ENCODE assay signal across 11 mouse cellular contexts in genomic region chr12:104002569-104003237, GRCm38 (mm10). TPM values are rescaled to one million over a fixed set of nuclear protein-coding genes. Genes with fewer than 3 reads are reported as not detected.
DNase-seq lines count a peak whose midpoint lies in the region; ATAC-seq and TF ChIP-seq lines count a peak whose summit lies in the region.
"Had no signal": no experiment of that assay in that cellular context is flagged by ENCODE, and none has a peak within 500 bp of the region (broad histone marks: within the 10 kb centered on the region; RNA-seq: fewer than 3 reads in every experiment).

No protein-coding gene starts in this region.

- no peaks in the 10 kb centered on the region for H3K4me1 ChIP-seq in midbrain, embryonic 14.5 days (ENCODE audit: control insufficient read depth, insufficient read depth, low read length)
- no peaks in the 10 kb centered on the region for H3K4me1 ChIP-seq in midbrain, postnatal 0 days (ENCODE audit: insufficient read depth, low read length)
- peaks cover 20% of the 10 kb centered on the region for H3K4me1 ChIP-seq in heart, embryonic 15.5 days (replicated peaks)

- 84% methylated on average over 10 of the region's 10 CpGs for WGBS in midbrain, embryonic 14.5 days
- WGBS in midbrain, postnatal 0 days: 79% methylated on average over 10 of the region's 10 CpGs
- 34% methylated on average over 10 of the region's 10 CpGs for WGBS in heart, embryonic 15.5 days

- TF ChIP-seq CTCF in midbrain, postnatal 0 days (IDR thresholded peaks at IDR 0.05): no peak

- H3K4me2 ChIP-seq in midbrain, embryonic 14.5 days (ENCODE audit: low read length): no peak overlapping the region
- no peak overlapping the region for H3K4me2 ChIP-seq in midbrain, postnatal 0 days (ENCODE audit: low read depth, low read length, poor library complexity, severe bottlenecking)
- H3K4me2 ChIP-seq in heart, embryonic 15.5 days: peak overlapping the region; percentile 0; the same call in 1 of the 2 replicates

- H3K27me3 ChIP-seq in midbrain, embryonic 14.5 days (ENCODE audit: control insufficient read depth, insufficient read depth, low read length): no peaks in the 10 kb centered on the region
- H3K27me3 ChIP-seq in midbrain, postnatal 0 days (ENCODE audit: insufficient read depth, low read length): no peaks in the 10 kb centered on the region
- H3K27me3 ChIP-seq in heart, embryonic 15.5 days: peaks cover 14% of the 10 kb centered on the region

- H3K4me3 ChIP-seq in midbrain, embryonic 14.5 days (replicated peaks; ENCODE audit: low read depth, low read length): no peak overlapping the region
- H3K4me3 ChIP-seq in midbrain, postnatal 0 days (ENCODE audit: low read depth, low read length): no peak overlapping the region
- no peak overlapping the region for H3K4me3 ChIP-seq in heart, embryonic 15.5 days

- H3K9ac ChIP-seq in midbrain, embryonic 14.5 days (replicated peaks; ENCODE audit: low read length): no peak overlapping the region
- no peak overlapping the region for H3K9ac ChIP-seq in midbrain, postnatal 0 days (replicated peaks; ENCODE audit: low read length, poor library complexity, severe bottlenecking)
- H3K9ac ChIP-seq in heart, embryonic 15.5 days: no peak overlapping the region

- H3K27ac ChIP-seq in midbrain, embryonic 14.5 days (replicated peaks; ENCODE audit: low read depth, low read length): no peak overlapping the region
- no peak overlapping the region for H3K27ac ChIP-seq in midbrain, postnatal 0 days (ENCODE audit: low read depth, low read length)
- peak overlapping the region; percentile 70 for H3K27ac ChIP-seq in heart, embryonic 15.5 days

- peak; percentile 10 for DNase-seq in midbrain, embryonic 14.5 days
- no peak for DNase-seq in midbrain, postnatal 0 days (ENCODE audit: low spot score)
- peak; percentile 78 to 84 for DNase-seq in lung, adult 18-20 months
- DNase-seq in urinary bladder, postnatal 36 days (ENCODE audit: low spot score in 2 of 2): peak; percentile 64 to 69
- DNase-seq in embryo, embryonic 10.5 days (ENCODE audit: low spot score): no peak
- no peak for DNase-seq in frontal cortex, postnatal 10 days (ENCODE audit: low spot score in 2 of 2)
- DNase-seq in left cerebral cortex, postnatal 4 days: no peak

- no peaks in the 10 kb centered on the region for H3K9me3 ChIP-seq in midbrain, embryonic 14.5 days (ENCODE audit: control insufficient read depth, low read length)
- H3K9me3 ChIP-seq in midbrain, postnatal 0 days (ENCODE audit: low read length): no peaks in the 10 kb centered on the region
- no peaks in the 10 kb centered on the region for H3K9me3 ChIP-seq in heart, embryonic 15.5 days (replicated peaks)

- intact Hi-C loops in left cerebral cortex, postnatal 4 days (cut with DNase I): no loop called here

- H3K36me3 ChIP-seq in midbrain, embryonic 14.5 days (ENCODE audit: control insufficient read depth, insufficient read depth, low read length): no peaks in the 10 kb centered on the region
- H3K36me3 ChIP-seq in midbrain, postnatal 0 days (ENCODE audit: insufficient read depth, low read length): no peaks in the 10 kb centered on the region
- H3K36me3 ChIP-seq in heart, embryonic 15.5 days: no peaks in the 10 kb centered on the region
- H3K36me3 ChIP-seq: G1E had no signal

- no peak for ATAC-seq in midbrain, embryonic 14.5 days (ENCODE audit: low FRiP score, low TSS enrichment)
- ATAC-seq in midbrain, postnatal 0 days (ENCODE audit: low FRiP score): no peak
- ATAC-seq in heart, embryonic 15.5 days (replicated peaks; ENCODE audit: insufficient number of reproducible peaks, insufficient read depth, low FRiP score, low read depth): peak; percentile 58
- ATAC-seq: midbrain, embryonic 16.5 days had no signal

RNA-seq across cellular contexts. Expression of gene Serpina9, which starts 10.9 kb away (rescaled TPM):
- not detected in 2 replicates for polyA plus RNA-seq in midbrain, embryonic 14.5 days (2014; fragmentation: Nextera tagmentation; extraction: Ambion mirVana)
- total RNA-seq in midbrain, postnatal 0 days (2014; rRNA removed): 0.85 TPM in 1 of 2 replicates, not detected in the other
- 0.14 and 0.22 TPM in 2 replicates for polyA plus RNA-seq in midbrain, postnatal 0 days (2015; fragmentation: Nextera tagmentation; extraction: Ambion mirVana)
- polyA plus RNA-seq in heart, embryonic 15.5 days (2015; fragmentation: Nextera tagmentation; extraction: Ambion mirVana): 0.18 and 0.33 TPM in 2 replicates
- under 1 TPM in 1 of 2 experiments, not detected in 1; 0.22 TPM for total RNA-seq in left cerebral cortex, postnatal 4 days (2021)
- polyA plus RNA-seq: G1E; midbrain, embryonic 16.5 days had no signal

RNA-seq across cellular contexts. Expression of gene Serpina11, which starts 12.9 kb away (rescaled TPM):
- not detected in 2 replicates for polyA plus RNA-seq in midbrain, embryonic 14.5 days (2014; fragmentation: Nextera tagmentation; extraction: Ambion mirVana)
- not detected in 2 replicates for total RNA-seq in midbrain, postnatal 0 days (2014; rRNA removed)
- polyA plus RNA-seq in midbrain, postnatal 0 days (2015; fragmentation: Nextera tagmentation; extraction: Ambion mirVana): not detected in 2 replicates
- polyA plus RNA-seq in heart, embryonic 15.5 days (2015; fragmentation: Nextera tagmentation; extraction: Ambion mirVana): not detected in 2 replicates
- not detected for total RNA-seq in left cerebral cortex, postnatal 4 days (2021)
- total RNA-seq: G1E had no signal
- polyA plus RNA-seq: cortical plate, adult 2 months; G1E; midbrain, embryonic 16.5 days had no signal

RNA-seq across cellular contexts. Expression of gene Serpina12, which starts 41.5 kb away (rescaled TPM):
- polyA plus RNA-seq in midbrain, embryonic 14.5 days (2014; fragmentation: Nextera tagmentation; extraction: Ambion mirVana): not detected in 2 replicates
- total RNA-seq in midbrain, postnatal 0 days (2014; rRNA removed): 0.16 TPM in 1 of 2 replicates, not detected in the other
- not detected in 2 replicates for polyA plus RNA-seq in midbrain, postnatal 0 days (2015; fragmentation: Nextera tagmentation; extraction: Ambion mirVana)
- polyA plus RNA-seq in heart, embryonic 15.5 days (2015; fragmentation: Nextera tagmentation; extraction: Ambion mirVana): not detected in 2 replicates
- total RNA-seq in left cerebral cortex, postnatal 4 days (2021): not detected
- polyA plus RNA-seq: cortical plate, adult 2 months; G1E; midbrain, embryonic 16.5 days had no signal

RNA-seq across cellular contexts. Expression of gene Serpina1e, which starts 43.9 kb away (rescaled TPM):
- not detected in 2 replicates for polyA plus RNA-seq in midbrain, embryonic 14.5 days (2014; fragmentation: Nextera tagmentation; extraction: Ambion mirVana)
- total RNA-seq in midbrain, postnatal 0 days (2014; rRNA removed): not detected in 2 replicates
- not detected in 2 replicates for polyA plus RNA-seq in midbrain, postnatal 0 days (2015; fragmentation: Nextera tagmentation; extraction: Ambion mirVana)
- 0.40 and 1.6 TPM in 2 replicates for polyA plus RNA-seq in heart, embryonic 15.5 days (2015; fragmentation: Nextera tagmentation; extraction: Ambion mirVana)
- total RNA-seq in left cerebral cortex, postnatal 4 days (2021): not detected
- total RNA-seq: G1E had no signal
- polyA plus RNA-seq: cortical plate, adult 2 months; G1E; midbrain, embryonic 16.5 days had no signal

Comparison
In these comparisons a context has a peak if more than half of its experiments do, and no peak if none do; other contexts are left out.
1. DNase-seq: peak in midbrain, embryonic 14.5 days (single experiment), lung, adult 18-20 months (2 of 2) and urinary bladder, postnatal 36 days (2 of 2); none in midbrain, postnatal 0 days (single experiment), embryo, embryonic 10.5 days (single experiment), frontal cortex, postnatal 10 days (0 of 2) and left cerebral cortex, postnatal 4 days (single experiment).